Mouse (Mus musculus) heart, embryonic 14.5 days (tissue): ENCODE data around the gene Rxfp4. TPM values are rescaled to one million over a fixed set of nuclear protein-coding genes. Genes with fewer than 3 reads are reported as not detected.

Experiments used
- ATAC-seq: fragments of 200-750 bp; cut with Nextera tagmentation; 2 replicates; pipeline ENCODE4 v1.8.0; 2017; ENCODE audit warnings: low read depth, moderate TSS enrichment; ENCODE audit not compliant: insufficient number of reproducible peaks, insufficient read depth, low FRiP score
- H3K27ac ChIP-seq, 2 experiments: fragments of 200-500 bp in 1 of 2; fragments of 300-500 bp in 1 of 2; sonication (generic) in 1 of 2; replicated peaks in 1 of 2; 2 replicates each; pipeline ENCODE4 v1.5.1; 2012 to 2014; ENCODE audit warnings: low read depth in 2 of 2, low read length in 2 of 2, control low read depth in 1 of 2, mild to moderate bottlenecking in 1 of 2, mixed read lengths in 1 of 2; ENCODE audit not compliant: control insufficient read depth in 1 of 2, insufficient read depth in 1 of 2
- H3K27me3 ChIP-seq: fragments of 300-500 bp; sonication (generic); 2 replicates; pipeline ENCODE4 v1.6.1; 2014; ENCODE audit warnings: mild to moderate bottlenecking, low read length, control low read depth; ENCODE audit not compliant: control insufficient read depth, insufficient read depth
- H3K36me3 ChIP-seq: fragments of 300-500 bp; sonication (generic); 2 replicates; pipeline ENCODE4 v1.6.1; 2014; ENCODE audit warnings: mild to moderate bottlenecking, control low read depth, low read length, mixed read lengths; ENCODE audit not compliant: control insufficient read depth, insufficient read depth
- H3K4me1 ChIP-seq, 2 experiments: fragments of 200-500 bp in 1 of 2; fragments of 300-500 bp in 1 of 2; sonication (generic) in 1 of 2; 2 replicates each; pipeline ENCODE4 v1.6.1; 2012 to 2014; ENCODE audit warnings: low read length in 2 of 2, control low read depth in 1 of 2, mixed read lengths in 1 of 2; ENCODE audit not compliant: control insufficient read depth in 2 of 2, insufficient read depth in 2 of 2
- H3K4me2 ChIP-seq: fragments of 300-500 bp; sonication (generic); 2 replicates; pipeline ENCODE4 v1.6.1; 2014; ENCODE audit warnings: mild to moderate bottlenecking, low read length
- H3K4me3 ChIP-seq, 2 experiments: fragments of 200-500 bp in 1 of 2; fragments of 300-500 bp in 1 of 2; sonication (generic) in 1 of 2; 2 replicates each; pipeline ENCODE4 v1.5.1; 2012 to 2014; ENCODE audit warnings: low read length in 2 of 2, mild to moderate bottlenecking in 2 of 2, control low read depth in 1 of 2, low read depth in 1 of 2, moderate library complexity in 1 of 2; ENCODE audit not compliant: control insufficient read depth in 1 of 2, insufficient read depth in 1 of 2
- H3K9ac ChIP-seq: fragments of 300-500 bp; sonication (generic); 2 replicates; pipeline ENCODE4 v1.6.1; 2014; ENCODE audit warnings: mild to moderate bottlenecking, low read length
- H3K9me3 ChIP-seq: fragments of 300-500 bp; sonication (generic); 2 replicates; pipeline ENCODE4 v1.6.1; 2016; ENCODE audit warnings: low read length, control low read depth; ENCODE audit not compliant: control insufficient read depth
- WGBS: fragments of 180-500 bp; shearing (Covaris S2); extraction: QIAGEN DNeasy Blood & Tissue Kit; methylation state at CpG from one replicate; pipeline ENCODE4 v1.1.7; 2014; 5-methylcytosine and 5-hydroxymethylcytosine counted together
- polyA plus RNA-seq: library from polyadenylated mRNA; unstranded; fragments of >200 nt; fragmentation: Nextera tagmentation; extraction: Ambion mirVana; gene quantifications from 2 replicates; pipeline ENCODE4 v1.2.1, GENCODE M21; 2014

Gene Rxfp4
- polyA plus RNA-seq, 1 experiment from 2014 or later, result not detected

GRCm38 (mm10) chr3:88633056-88633455, 19.9 kb downstream of the Rxfp4 start:
- H3K4me1 ChIP-seq, result peaks cover 50 to 68% of the 10 kb centered on the region in 2 experiments
- no peaks in the 10 kb centered on the region for H3K27me3 ChIP-seq
- H3K9me3 ChIP-seq, result no peaks in the 10 kb centered on the region
- no peak overlapping the region for H3K27ac ChIP-seq
- H3K36me3 ChIP-seq, result peaks cover 98% of the 10 kb centered on the region
- H3K9ac ChIP-seq, result no peak overlapping the region
- H3K4me2 ChIP-seq, result no peak overlapping the region
- no peak for ATAC-seq
- H3K4me3 ChIP-seq, result no peak overlapping the region
- 82% methylated on average over 10 of the region's 10 CpGs for WGBS

GRCm38 (mm10) chr3:88631921-88632587, 20.9 kb downstream of the Rxfp4 start:
- WGBS, result 70% methylated on average over 12 of the region's 12 CpGs
- H3K27me3 ChIP-seq, result no peaks in the 10 kb centered on the region
- H3K9me3 ChIP-seq, result no peaks in the 10 kb centered on the region
- H3K36me3 ChIP-seq, result peaks cover 95% of the 10 kb centered on the region
- no peak overlapping the region for H3K4me2 ChIP-seq
- H3K4me1 ChIP-seq, result peaks cover 56 to 76% of the 10 kb centered on the region in 2 experiments
- no peak for ATAC-seq
- no peak overlapping the region for H3K4me3 ChIP-seq
- H3K27ac ChIP-seq, result peak overlapping the region in 1 of 2 experiments; percentile 45; a peak in 1 of 4 replicates
- H3K9ac ChIP-seq, result no peak overlapping the region; the same call in 1 of the 2 replicates

- Histone ChIP-seq H3K27ac (peak overlapping the region; percentile 43 to 69; a peak in 3 of 4 replicates), H3K9me3 (no peaks in the 10 kb centered on the region), H3K4me1 (peaks cover 52 to 77% of the 10 kb centered on the region in 2 experiments), H3K4me2 (0 out of 2 replicates have a peak overlapping the region, but pooled peaks have one; percentile 14), H3K27me3 (no peaks in the 10 kb centered on the region), H3K4me3 (no peak overlapping the region), H3K9ac (no peak overlapping the region), H3K36me3 (peaks cover 91% of the 10 kb centered on the region)
- ATAC-seq, result peak; percentile 48
- WGBS, result 45% methylated on average over 6 of the region's 6 CpGs
These were observed 22.0 kb downstream of the Rxfp4 start for GRCm38 (mm10) chr3:88630849-88631341.

- H3K4me2 ChIP-seq, result peak overlapping the region; percentile 14
These were observed 22.9 kb downstream of the Rxfp4 start for GRCm38 (mm10) chr3:88630018-88630417.

GRCm38 (mm10) chr3:88629244-88629643, 23.7 kb downstream of the Rxfp4 start:
- Histone ChIP-seq H3K4me3 (no peak overlapping the region), H3K27ac (peak overlapping the region; percentile 54 to 69), H3K9me3 (no peaks in the 10 kb centered on the region), H3K4me2 (no peak overlapping the region), H3K4me1 (peaks cover 66 to 89% of the 10 kb centered on the region in 2 experiments), H3K36me3 (peaks cover 87% of the 10 kb centered on the region), H3K27me3 (no peaks in the 10 kb centered on the region), H3K9ac (peak overlapping the region; percentile 35)
- no peak for ATAC-seq
- 59% methylated on average over 13 of the region's 13 CpGs for WGBS

More at GRCm38 (mm10) chr3:88630018-88630417, 22.9 kb downstream of the Rxfp4 start:
- Histone ChIP-seq H3K36me3 (peaks cover 89% of the 10 kb centered on the region), H3K27ac (peak overlapping the region; percentile 54 to 69), H3K4me1 (peaks cover 58 to 81% of the 10 kb centered on the region in 2 experiments), H3K27me3 (no peaks in the 10 kb centered on the region), H3K4me3 (no peak overlapping the region), H3K9me3 (no peaks in the 10 kb centered on the region), H3K9ac (peak overlapping the region; percentile 35)
- ATAC-seq, result peak; percentile 31; the same call in 1 of the 2 replicates
- 16% methylated on average over 9 of the region's 9 CpGs for WGBS

GRCm38 (mm10) chr3:88628766-88629165, 24.2 kb downstream of the Rxfp4 start:
- WGBS, result 67% methylated on average over 4 of the region's 4 CpGs
- H3K9ac ChIP-seq, result peak overlapping the region; percentile 35

GRCm38 (mm10) chr3:88627535-88627934, 25.4 kb downstream of the Rxfp4 start:
- peaks cover 70% of the 10 kb centered on the region for H3K36me3 ChIP-seq
- H3K27ac ChIP-seq, result no peak overlapping the region

More at GRCm38 (mm10) chr3:88628766-88629165, 24.2 kb downstream of the Rxfp4 start:
- H3K27ac ChIP-seq, result no peak overlapping the region; a peak in 1 of 4 replicates
- H3K36me3 ChIP-seq, result peaks cover 82% of the 10 kb centered on the region
- no peak for ATAC-seq
- no peaks in the 10 kb centered on the region for H3K27me3 ChIP-seq
- H3K4me1 ChIP-seq, result peaks cover 68 to 93% of the 10 kb centered on the region in 2 experiments
- no peak overlapping the region for H3K4me3 ChIP-seq
- H3K4me2 ChIP-seq, result no peak overlapping the region
- H3K9me3 ChIP-seq, result no peaks in the 10 kb centered on the region

More at GRCm38 (mm10) chr3:88627535-88627934, 25.4 kb downstream of the Rxfp4 start:
- Histone ChIP-seq H3K4me3 (no peak overlapping the region), H3K9me3 (no peaks in the 10 kb centered on the region), H3K9ac (no peak overlapping the region), H3K27me3 (no peaks in the 10 kb centered on the region), H3K4me1 (peaks cover 68 to 88% of the 10 kb centered on the region in 2 experiments), H3K4me2 (no peak overlapping the region)
- 83% methylated on average over 2 of the region's 2 CpGs for WGBS
- no peak for ATAC-seq
